Mouse (Mus musculus): ENCODE measurements around the gene Nkd2. TPM values are rescaled to one million over a fixed set of nuclear protein-coding genes. Genes with fewer than 3 reads are reported as not detected.

The Nkd2 gene
- under 1 TPM in 1 of 2 experiments, not detected in 1; 0.19 TPM for polyA plus RNA-seq (2017; shearing (Covaris generic))

DNA sequence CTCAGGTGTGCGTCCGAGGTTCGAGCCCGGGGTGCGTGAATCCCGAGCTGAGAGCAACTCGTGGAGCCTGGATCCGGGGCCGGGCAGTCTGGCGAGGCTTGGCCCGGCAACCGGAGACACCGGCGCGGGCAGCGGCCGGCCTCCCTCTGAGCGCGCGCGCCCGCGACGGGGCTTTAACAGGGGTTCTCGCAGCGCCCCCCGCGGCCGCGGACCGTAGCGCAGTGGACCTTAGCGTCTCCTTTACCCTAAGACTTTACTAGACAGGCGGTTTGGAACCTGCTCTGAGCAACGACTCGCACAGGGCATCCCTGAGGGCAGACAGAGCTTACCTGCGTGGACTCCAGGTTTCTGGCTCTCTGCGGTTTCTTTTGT lies at the start of gene Nkd2:
Nkd2 (minus strand) TSS at position 167 of the 372 bp plus-strand sequence.
- peak; percentile 52 for ATAC-seq

DNA sequence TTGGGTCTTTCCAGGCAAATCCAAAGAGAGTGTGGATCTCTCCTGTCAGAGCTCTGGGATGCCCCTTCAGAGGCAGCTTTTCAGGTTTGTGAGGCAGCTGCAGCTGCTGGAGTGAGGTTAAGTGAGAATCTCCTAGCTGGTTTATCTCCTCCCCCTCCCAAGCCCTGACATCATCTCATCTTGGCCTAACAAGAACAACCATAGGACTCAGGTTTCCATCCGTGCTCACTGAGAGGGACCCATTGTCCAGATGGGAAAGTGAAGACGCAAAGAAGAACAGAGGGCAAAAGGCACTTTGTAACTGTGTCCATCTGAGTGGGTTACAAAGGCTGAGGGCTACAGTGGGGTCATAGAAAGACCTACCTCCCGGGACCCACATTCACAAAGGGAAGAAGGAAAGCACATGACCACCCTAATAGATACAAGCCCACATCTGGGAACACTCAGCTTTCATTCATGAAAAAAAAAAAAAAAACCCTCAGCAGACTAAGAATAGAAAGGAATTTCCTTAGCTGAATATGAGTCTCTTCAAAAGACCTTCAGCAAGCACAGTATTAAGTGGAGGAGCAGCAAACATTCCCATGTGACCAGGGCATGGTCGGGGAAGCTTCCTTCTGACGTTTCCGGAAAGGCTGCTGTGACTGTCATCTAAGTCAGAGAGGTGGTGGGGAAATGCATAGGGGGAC lies 45.2 kb upstream of the Nkd2 start:
- ATAC-seq = no peak

GRCm38 (mm10) chr13:73887415-73887874 lies 40.0 kb upstream of the Nkd2 start:
- no peak for ATAC-seq

DNA sequence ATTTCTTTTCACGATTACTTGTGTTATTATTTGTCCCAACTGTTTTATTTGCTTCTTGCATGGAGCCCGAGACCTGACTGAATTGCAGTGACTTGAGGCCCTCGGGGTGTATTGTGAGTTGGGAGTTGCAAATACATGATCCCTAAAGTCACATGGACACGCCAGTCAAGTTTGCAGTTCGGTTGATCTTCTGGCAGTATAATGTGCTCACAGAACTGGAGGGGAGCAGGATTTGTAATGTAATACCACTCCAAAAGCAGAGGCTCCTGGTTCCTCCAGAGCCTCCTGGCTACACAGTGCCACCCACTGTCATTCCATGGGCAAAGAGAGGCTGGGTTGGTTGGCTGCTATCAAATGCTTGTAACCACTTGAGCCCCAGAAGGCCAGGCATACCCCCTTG lies 39.2 kb upstream of the Nkd2 start:
- no peak for ATAC-seq

GRCm38 (mm10) chr13:73886066-73886465 lies 38.6 kb upstream of the Nkd2 start:
- no peak for ATAC-seq

DNA sequence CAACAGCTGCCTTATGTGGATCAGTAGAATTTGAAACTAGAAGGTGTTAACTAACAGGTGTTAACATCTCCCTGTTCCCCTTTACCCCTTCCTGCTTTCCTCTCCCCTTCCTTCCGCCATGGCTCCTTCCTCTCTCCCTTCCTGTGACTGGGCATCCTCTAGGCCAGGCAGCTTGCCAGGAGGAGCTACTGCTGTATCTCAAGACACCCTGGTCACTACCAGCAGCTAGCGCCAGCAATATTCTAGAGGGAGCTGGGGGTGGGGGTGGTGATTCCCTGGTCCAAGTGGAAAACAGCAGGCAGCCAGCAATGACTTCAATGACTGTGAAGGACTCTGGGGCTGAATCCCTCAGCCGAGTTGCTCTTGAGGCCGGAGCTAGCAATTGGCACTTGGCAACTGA lies 38.2 kb upstream of the Nkd2 start:
- ATAC-seq = no peak

GRCm38 (mm10) chr13:73881347-73881746 lies 33.9 kb upstream of the Nkd2 start:
- ATAC-seq = no peak

DNA sequence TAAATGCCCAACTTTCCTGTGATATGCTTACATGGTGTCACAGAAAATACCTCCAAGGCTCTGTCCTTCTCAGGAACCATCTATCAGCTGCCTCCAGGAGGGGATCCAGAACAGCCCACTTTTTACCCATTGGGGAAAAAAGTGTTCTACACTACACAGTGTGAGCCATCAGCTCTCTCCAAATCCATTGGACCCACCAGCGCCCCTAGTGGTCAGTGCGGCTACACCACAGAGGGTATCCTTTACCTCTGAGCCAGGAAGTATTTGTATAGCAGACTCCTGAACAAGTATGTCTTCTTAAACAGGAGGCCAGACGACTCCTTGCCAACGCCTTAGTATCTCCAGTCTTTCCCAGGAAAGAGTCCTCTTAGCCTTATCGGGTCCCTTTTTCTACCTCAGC lies 32.4 kb upstream of the Nkd2 start:
- ATAC-seq = no peak

DNA sequence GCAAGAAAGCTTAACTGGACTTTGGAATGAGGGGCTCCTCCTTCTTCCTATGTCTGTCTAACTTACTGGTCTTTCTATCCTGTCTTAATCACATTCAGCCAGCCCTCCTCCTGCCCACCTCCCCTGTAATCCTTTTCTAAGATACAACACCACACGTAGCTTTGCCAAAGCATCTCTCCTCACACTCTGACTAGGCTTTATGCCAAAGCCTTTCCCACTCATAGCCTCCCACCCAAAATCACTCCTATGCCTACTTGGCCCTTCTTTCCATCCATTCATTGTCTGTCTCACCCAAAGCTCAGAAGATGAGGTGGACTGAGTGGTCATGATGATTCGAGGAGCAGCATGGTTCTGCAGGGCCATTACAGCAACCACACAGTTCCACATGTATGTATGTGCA lies 24.7 kb upstream of the Nkd2 start:
- no peak for ATAC-seq

DNA sequence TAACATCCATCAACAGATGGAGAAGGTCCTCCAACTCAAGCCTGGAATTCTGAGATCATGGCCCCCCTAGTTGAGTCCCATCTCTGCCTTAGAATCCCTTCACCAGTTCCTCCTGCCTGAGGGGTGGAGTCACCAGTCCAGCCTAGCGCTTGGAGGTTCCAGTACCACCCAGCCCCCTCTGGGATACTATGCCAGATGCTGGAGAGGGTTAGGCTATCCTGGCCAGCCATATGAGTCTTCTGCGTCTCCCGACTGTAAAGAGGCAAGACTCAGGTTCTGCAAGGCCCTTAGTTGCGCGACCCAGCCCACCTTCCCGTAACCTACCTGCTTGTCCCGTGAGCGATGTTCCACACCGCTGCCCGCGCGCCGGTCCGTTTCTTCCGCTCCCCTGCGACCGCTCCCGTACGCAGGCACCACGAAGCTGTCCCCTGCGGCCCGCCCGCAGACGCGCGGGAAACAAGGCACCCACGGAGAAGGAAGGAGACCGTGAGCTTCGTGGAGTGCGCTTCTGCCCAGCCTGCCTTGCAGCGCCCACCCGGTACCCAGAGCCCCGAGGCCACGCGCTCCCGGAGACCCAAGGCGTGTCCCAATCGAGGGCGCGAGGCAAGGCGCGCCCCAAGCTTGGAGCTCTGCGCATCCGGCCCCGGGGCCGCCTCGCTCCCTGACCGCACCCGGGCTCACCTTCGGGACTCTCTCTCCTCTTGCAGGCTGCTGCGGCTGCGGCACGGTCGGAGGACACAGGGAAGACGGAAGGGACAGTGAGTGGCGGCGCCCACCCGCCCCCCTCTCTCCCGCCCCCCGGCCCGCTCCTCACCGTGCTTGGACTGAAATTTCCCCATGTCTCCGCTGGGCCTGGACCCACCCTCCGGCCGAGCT lies 604 bp downstream of the Nkd2 start:
- no peak for ATAC-seq

- ATAC-seq = no peak
These were observed 4.7 kb downstream of the Nkd2 start for GRCm38 (mm10) chr13:73842696-73843095.

DNA sequence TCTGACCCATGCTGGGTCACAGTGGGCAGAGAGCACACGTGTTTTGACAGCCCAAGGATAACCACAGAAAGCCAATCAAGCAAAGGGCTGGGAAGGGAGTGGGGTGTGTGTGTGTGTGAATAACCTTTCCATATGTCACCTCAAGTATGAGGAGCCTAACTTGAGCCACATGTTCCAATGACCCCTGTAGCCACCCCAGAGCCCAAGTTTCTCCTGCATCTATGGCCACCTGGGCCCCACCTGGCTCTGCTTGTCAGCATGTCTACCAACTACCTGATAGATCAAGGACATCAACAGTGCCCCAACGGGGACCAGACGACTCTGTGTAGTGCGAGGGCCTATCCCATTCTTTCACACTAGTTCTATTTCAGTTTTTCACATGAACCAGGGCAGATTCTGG lies 7.7 kb downstream of the Nkd2 start:
- no peak for ATAC-seq

DNA sequence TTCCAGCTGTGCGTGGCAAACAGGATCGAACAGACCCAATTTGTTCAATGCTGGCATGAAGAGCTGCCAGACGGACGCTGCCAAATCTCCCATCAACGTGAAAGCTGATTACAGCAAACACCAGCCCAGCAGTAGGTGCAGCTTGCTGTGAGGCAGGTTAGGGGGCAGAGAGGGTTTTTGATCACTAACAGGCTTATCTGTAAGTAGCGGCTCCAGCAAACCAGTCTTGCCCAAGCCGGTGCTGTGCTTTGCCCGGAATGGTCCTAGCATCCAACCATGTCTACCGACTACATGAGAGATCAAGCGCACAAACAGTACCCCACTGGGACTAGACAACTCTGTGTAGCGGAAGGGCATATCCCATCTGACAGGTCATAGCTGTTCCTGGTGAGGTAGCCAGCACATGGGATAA lies 8.3 kb downstream of the Nkd2 start:
- no peak for ATAC-seq

- no peak for ATAC-seq
These were observed 9.7 kb downstream of the Nkd2 start for GRCm38 (mm10) chr13:73837708-73838107.

DNA sequence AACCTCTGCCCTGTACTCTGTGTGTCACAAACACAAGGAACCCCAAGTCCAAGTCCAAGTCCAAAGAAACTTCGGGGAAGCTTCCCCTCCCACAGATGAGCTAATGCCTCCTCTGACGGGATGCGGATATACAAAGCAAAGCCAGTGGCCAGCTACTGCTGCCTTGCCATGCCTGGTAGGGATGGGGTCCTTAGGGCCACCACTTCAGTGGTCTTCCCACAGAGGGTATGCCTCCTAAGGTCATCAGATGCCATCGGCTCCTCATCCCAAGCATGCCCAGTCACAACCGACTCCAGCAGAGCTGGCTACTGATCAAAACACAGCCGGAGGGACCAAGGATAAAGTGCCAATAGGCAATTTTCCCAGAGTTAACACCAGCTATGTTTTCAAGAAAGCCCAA lies 10.9 kb downstream of the Nkd2 start:
- ATAC-seq = no peak

GRCm38 (mm10) chr13:73835791-73836190 lies 11.6 kb downstream of the Nkd2 start:
- no peak for ATAC-seq

- ATAC-seq = no peak
These were observed 13.6 kb downstream of the Nkd2 start for GRCm38 (mm10) chr13:73833809-73834208.

DNA sequence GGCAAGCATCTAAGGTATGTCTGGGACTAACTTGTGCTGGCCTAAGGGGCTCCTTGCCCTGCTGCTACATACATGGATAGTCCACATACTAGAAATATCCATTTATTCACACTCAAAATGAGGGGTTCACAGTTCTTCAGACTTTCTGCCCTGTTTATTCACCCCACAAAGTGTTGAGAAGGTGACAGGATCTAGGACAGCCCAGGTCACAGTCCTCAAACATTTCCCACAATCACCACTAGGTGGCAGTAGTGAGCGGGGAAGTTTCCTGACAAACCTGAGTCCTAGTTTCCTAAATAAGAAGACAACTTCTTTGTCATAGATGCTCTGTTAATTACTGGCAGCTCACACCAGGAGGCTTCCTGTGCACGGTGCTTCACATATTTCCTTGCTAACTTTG lies 15.9 kb downstream of the Nkd2 start:
- peak; percentile 52 for ATAC-seq

- ATAC-seq = no peak
These were observed 20.2 kb downstream of the Nkd2 start for GRCm38 (mm10) chr13:73827243-73827642.

DNA sequence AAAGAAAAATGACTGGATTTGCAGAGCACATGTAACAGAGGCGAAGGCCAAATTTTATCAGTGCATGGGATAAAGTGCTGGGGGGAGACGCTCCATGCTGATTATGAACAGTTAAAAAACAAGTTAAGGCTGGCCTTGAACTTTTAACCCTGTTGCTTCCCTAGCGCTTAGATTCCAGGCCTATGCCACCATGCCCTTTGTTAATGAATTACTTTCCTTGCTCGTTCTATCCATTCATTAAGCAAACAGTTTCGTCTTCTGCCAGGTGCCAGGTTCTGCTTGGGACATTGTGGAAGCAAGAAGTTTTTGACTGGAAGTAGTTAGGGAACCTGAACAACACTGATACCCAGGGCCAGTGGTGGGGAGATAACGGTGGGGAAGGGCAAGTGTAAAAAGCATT lies 23.7 kb downstream of the Nkd2 start:
- ATAC-seq = no peak

DNA sequence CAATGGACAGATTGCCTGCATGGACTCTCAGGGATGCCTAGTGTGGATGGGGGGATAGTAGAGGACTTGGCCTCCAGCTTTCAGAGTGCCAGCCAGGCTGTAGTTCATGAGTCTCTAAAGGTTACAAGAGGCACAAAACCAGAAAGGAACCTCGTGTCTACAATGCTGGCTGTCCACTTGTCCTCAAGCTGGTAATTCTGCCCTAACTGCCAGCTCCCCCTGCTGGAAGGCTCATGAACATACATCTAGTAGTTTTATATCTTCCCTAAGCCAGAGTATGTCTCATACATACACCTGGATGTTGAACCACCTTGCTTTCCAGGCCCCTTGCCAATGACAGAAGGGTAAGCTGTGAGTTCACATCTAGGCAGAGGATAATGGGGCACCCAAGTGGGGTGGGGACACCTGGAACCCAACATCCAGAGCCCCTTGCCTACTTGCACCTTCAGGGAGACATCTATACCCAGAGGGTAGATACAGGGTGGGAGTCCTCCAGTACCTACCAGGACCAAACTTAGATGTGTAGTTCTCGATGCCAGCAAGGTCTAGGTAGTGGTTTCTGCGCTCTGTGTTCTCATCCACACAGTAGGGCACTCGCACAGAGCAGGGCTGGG lies 25.1 kb downstream of the Nkd2 start:
- ATAC-seq = peak; percentile 81

DNA sequence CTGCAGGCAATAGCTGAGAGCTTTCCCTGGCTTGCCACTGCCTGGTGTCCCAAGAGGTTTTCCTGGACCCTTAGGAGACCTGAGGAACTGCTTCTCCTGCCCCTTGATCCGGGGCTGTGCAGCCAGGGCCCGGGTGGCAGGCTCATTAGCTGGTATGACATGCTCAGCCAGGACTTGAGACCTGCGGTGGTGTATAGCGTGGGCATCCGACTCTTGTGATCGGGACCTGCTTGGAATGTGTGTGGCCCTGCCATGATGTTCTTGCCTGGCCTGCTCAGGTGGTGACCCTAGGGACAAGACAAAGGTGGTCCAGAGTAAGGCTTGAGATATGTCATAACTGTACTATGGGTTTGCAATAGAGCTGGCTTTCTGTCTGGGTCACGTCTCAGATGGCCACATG lies 26.2 kb downstream of the Nkd2 start:
- no peak for ATAC-seq

- no peak for ATAC-seq
These were observed 28.5 kb downstream of the Nkd2 start for GRCm38 (mm10) chr13:73818921-73819320.

GRCm38 (mm10) chr13:73816338-73816737 lies 31.1 kb downstream of the Nkd2 start:
- ATAC-seq = no peak
